Mouse (Mus musculus): ENCODE measurements around the gene Slpi. TPM values are rescaled to one million over a fixed set of nuclear protein-coding genes. Genes with fewer than 3 reads are reported as not detected.

Slpi gene
- 0.67 and 0.68 TPM in 2 replicates for polyA plus RNA-seq (2012; rRNA removed)

- DNase-seq (ENCODE audit: extremely low spot score in 1 of 2, low spot score in 1 of 2) = peak in 1 of 2 experiments; percentile 31
Observed at GRCm38 (mm10) chr2:164389020-164389419, at the start of gene Slpi. Gene Slpi (minus strand): TSS chr2:164389095.

DNA sequence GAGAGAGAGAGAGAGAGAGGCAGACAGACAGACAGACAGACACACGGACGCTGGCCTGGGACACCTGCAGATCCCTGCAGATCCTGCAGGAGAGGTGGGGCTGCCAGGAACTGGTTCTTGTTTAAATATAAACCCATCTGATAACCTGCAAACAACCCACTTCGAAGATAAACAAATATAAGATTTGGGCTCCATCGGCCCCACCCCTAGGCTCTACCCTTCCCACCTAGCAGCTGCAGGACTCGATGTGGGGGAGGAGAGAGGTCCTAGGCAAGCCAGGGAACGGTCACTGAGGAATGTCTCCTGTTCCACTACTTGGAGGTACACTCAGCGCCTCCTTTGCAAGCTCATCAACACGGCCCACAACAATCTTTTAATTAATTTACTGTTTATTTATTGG lies 49.4 kb upstream of the Slpi start:
- DNase-seq (ENCODE audit: extremely low spot score in 1 of 2, low spot score in 1 of 2) = no peak

DNA sequence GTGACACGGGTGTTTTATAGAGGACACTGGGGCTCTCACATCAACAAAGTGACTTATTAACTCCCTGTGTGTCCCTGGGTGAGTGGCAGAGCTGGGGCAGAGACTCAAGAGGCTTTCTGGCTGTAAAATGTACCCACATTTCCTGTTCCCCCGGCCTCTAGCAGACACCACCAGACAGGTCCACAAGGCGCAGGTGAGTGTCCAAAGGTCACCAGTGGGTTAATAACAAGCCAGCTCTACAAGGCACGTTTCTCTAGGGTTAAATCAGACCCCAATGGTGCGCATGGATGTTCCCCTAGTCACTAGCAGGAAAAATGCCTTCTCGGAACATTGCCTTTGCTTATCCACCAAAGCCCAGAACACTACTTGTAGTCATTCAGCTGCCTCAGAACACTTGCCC lies 48.8 kb upstream of the Slpi start:
- no peak for DNase-seq (ENCODE audit: extremely low spot score in 1 of 2, low spot score in 1 of 2)

DNA sequence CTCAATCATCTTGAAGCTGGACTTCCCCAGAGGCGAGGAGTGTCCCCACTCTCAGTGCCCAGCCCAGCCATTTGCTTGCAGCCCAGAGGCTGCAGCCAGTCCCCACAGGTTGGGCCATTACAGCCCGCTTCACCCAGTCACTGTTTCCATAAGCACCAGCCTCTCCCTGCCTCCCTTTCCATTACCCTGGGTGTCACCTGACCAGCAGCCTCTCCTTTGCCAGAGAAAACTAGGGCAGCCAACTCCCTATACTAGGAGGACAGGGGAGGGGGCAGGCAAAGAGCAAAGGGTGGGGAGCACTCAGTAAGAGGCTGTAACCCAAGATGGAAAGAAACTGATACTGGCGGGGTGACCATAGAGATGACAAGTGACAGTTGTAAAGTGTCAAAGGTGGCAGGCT lies 48.1 kb upstream of the Slpi start:
- DNase-seq (ENCODE audit: extremely low spot score in 1 of 2, low spot score in 1 of 2) = no peak

DNA sequence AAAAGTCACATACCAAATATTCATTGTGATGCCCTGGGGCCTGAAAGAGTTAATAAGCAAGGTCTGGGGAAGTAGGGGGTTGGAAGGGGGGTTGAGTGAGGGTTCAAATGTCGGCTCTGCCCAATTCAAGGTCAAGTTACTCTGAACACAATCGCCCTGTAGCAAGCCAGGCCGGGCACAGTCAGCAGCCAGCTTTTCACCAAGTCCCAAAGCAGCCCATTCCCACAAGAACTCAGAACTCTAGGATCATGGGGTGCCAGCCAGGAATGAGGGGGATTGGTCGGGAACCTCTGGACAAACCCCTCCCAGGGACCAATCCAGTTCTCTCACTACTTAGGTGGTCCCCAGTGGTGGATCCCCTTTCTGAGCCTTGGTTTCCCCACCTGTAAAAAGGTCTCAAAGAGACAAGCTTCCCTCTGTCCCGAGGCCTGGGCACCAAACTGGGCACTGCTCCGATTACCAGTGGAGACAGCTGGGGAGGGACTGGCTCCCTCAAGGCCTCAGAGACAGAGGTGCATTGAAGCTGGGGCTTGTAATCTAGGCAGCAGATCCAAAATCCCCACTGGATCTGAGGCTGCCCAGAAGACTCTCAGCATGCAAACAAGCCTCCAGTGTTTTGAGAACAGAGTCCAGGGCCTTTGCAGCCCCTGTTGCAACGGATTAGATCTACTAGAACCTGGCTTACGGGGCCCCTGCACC lies 47.5 kb upstream of the Slpi start:
- DNase-seq (ENCODE audit: extremely low spot score in 1 of 2, low spot score in 1 of 2) = peak in 1 of 2 experiments; percentile 37

- DNase-seq (ENCODE audit: extremely low spot score in 1 of 2, low spot score in 1 of 2) = no peak
Observed at GRCm38 (mm10) chr2:164435216-164436090, 46.6 kb upstream of the Slpi start.

DNA sequence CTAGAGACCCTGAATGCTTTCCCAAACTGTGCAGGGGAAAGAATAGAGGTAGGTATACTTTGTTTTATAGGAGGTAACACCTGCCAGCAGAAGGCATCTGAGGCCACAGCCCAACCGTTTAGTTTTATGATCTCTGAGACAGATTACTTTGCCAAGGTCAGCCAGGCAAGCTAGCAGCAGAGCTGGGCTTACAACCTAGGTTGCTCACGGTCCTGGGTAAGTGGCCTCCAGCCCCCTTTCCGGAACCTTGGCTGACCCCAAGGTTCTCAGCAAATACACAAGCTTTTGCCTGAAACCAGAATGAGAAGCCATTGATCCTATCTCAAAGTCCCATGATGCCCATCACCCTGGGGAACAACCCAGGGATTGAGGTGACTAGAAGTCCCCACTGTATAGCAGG lies 45.8 kb upstream of the Slpi start:
- no peak for DNase-seq (ENCODE audit: extremely low spot score in 1 of 2, low spot score in 1 of 2)

DNA sequence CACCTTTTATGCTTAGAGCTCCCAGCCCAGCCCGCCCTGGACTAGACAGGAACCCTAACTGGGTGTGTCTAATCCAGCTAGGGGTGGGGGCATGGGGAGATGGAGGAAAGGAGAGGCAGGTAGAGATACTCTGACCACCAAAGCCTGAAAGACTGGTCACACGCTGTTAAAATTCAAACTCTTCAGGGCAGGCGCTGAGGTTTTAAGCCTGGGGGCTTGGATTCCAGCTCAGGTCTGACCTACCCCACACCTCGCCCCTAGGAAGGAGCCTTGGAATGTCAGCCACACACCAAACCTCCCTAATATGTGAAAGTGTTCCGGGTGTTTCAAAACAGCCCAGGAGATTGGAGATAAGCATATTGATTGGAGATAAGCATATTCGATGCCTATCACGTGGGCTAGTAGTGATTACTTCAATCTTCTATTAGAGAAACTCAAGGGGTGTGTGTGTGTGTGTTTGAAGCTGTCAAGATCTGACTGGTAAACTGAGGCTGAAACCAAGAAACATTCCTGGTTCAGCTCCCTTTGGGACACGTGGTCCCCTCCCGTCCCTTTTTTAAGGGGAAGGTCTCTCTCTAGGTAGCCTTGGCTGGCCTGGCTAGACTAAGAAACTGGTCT lies 44.5 kb upstream of the Slpi start:
- no peak for DNase-seq (ENCODE audit: extremely low spot score in 1 of 2, low spot score in 1 of 2)

DNA sequence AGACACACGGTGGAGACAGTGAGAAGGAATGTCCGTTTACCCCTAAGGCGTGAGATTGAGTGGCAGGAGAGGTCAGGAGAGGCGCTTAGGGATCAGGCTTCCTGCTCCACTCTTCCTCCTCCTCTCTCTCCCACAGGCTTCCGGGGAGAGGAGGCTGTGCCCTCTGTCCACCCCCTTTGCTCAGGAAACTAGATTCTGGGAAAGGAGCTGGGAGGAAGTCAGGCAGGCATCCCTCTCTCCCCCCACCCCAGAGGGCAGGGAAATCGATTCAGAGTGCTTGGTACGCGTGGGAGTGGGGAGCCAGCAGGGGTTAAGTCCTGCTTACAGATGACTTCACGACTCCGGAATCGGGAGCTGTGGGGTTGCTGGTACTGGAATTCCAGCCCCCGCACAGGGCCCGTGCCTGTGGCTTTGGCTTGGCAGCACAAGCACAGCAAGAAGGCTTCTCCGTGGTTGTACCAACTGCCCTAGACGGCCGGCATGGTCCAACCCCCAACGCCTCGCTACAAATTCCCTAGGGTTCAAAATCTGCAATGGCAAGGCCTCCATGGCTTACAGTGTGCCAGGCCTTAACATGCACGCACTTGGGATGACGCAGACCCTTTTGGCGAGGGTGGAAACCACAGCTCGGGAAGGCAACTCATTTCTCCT lies 43.8 kb upstream of the Slpi start:
- DNase-seq (ENCODE audit: extremely low spot score in 1 of 2, low spot score in 1 of 2) = no peak

- no peak for DNase-seq (ENCODE audit: extremely low spot score in 1 of 2, low spot score in 1 of 2)
Observed at GRCm38 (mm10) chr2:164431676-164432465, 43.0 kb upstream of the Slpi start.

DNA sequence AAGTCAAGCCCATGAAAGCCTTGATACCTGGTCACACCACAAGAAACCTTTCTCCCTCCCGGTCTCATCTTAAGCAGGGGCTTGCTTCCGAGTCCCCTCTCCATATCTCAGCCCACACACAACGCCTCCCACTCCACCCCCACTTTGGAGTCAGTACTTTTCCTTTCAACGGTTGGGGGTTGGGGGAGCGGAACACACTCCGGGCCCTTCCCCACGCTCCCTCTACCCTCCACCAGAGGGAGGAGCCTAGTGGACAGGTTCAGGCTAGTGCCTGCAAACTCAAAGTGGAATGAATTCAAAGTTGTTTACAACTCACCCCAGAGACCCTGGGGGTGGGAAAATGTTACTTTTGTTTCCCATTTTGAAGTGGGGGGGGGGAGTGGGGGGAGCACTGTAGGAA lies 41.8 kb upstream of the Slpi start:
- no peak for DNase-seq (ENCODE audit: extremely low spot score in 1 of 2, low spot score in 1 of 2)

DNA sequence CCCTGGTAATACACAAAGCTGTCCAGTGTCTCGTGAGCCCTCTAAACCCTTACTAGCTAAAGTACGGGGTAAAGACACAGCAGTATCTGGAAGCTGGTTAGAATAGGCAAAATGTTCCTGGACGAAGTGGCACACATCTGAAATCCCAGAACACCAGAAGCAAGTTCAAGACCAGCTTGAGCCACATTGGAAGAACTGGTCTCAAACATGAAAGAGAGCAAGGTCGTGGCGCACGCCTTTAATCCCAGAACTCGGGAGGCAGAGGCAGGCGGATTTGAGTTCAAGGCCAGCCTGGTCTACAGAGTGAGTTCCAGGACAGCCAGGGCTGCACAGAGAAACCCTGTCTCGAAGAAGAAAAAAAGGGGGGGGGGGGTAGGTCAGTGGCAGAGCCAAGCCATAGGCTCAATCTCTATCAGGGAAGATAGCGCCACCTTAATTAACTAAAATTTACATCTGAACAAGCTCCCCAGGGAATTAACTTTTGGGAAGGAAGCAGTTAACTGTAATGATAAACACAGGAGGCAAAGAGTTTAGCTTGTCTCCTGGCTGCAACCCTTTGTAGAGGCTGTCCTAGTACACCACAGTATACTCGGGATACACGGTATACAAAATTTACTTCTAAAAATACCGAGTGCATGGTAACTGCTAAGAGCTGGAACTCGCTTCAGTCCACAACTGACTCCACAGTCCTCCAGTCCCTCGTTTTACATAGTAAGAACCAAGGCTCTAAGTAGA lies 41.2 kb upstream of the Slpi start:
- DNase-seq (ENCODE audit: extremely low spot score in 1 of 2, low spot score in 1 of 2) = no peak

DNA sequence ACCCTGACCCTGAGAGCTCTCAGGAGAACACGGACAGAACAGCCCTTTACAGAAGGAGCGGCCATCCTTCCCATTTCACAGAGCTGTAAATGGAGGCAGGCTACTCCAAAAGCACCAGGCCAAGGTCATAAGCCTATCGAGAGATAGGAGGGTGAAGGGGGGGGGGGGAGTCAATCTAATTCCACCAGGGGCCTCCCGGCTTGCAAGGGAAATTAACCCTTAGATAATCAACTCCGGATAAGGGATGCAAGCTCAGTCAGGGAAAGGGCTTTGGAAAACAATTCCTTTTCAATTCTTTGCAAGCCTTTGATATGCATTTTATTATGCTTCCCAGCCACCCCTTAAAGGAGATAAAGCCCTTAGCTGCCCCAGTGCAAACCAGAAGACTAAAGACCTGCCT lies 39.6 kb upstream of the Slpi start:
- DNase-seq (ENCODE audit: extremely low spot score in 1 of 2, low spot score in 1 of 2) = no peak

DNA sequence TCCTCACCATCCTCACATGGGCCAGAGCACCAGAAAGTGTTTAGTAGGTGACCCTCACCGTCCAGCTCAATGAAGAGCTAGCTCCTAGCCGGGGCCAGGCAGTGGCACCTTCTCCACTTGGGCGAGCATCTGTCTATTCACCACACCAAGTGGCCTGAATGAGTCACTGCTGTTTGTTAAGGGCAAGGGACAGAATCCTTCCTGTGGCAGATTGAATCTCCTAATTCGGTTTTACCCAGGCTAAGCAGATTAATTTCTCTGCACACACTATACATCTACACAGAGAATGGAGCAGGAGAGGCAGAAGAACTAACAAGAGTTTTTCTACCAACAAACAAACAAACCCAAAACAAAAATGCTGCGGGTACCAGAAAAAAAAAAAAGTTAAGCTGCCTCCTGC lies 38.1 kb upstream of the Slpi start:
- DNase-seq (ENCODE audit: extremely low spot score in 1 of 2, low spot score in 1 of 2) = no peak

- DNase-seq (ENCODE audit: extremely low spot score in 1 of 2, low spot score in 1 of 2) = no peak
Observed at GRCm38 (mm10) chr2:164426121-164426520, 37.2 kb upstream of the Slpi start.

DNA sequence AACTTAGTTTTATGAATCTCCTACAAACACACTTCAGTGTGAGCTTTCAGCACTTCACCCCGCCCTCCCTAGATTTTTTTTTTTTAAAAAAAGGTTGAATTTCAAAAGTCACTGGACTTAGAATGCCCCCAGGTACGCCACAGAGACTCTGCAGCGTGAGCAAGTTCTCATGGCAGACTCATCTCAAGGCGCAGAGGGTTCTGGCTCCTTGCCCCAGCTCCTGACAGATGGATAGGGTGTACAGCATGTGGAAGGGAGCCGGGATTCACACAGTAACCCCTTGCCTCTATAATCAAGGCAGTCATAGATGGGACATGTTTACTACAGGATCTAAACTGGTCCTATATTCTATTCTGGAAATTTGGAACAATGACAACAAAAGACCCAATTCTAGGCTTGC lies 36.5 kb upstream of the Slpi start:
- DNase-seq (ENCODE audit: extremely low spot score in 1 of 2, low spot score in 1 of 2) = no peak

DNA sequence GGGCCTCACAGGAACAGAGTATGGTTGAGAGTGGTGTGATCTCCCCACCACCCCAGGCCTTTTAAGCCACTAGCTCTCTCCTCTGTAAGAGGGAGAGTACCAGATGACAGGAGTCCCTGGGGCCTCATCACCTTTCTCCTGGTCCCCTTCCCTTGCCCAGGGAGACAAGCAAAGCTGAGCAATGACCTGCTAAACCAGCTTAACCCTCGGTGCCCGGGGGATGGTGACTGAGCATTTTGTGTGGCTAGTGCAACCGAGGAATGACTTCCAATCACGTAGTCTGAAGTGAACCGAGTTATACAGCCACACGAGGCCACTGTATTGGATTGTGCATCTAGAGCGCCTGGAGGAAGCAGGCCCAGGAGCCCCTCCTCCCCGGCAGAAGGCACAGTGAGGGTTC lies 35.5 kb upstream of the Slpi start:
- no peak for DNase-seq (ENCODE audit: extremely low spot score in 1 of 2, low spot score in 1 of 2)

GRCm38 (mm10) chr2:164423464-164423863 lies 34.6 kb upstream of the Slpi start:
- no peak for DNase-seq (ENCODE audit: extremely low spot score in 1 of 2, low spot score in 1 of 2)

DNA sequence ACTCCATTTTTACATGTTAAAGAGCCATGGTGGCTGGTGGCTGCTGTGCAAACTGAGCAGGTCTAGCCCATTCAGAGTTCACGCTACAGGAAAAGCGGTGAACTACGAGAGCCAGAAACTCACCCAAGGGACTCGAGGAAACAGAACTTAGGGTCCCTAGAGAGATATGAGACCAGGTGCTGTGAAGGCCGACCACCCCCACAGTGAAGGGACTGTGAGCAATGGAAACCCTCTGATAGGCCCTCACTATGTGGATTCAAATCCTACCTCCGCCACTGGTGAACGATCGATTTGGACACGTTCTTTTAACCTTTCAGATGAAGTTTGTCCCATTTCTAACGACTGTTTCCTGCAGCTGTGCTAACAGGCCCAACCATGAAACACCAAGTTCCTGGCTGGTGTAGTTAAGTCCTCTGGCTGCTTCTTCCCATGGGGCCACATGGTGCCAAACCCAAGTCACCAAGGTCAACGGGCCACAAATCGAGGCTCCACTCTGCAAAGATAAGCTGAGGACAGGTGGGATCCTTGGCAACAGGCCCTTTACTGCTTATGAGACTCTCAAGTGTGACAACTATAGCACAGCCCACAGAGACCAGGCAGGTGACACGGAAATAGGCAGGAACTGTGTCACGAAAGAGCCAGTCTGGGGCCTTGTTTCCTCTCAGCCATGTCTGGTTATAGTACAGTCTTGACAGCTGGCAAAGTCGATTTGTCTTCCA lies 33.9 kb upstream of the Slpi start:
- DNase-seq (ENCODE audit: extremely low spot score in 1 of 2, low spot score in 1 of 2) = no peak
